8 mouse cellular contexts compared by ENCODE assay signal in genomic region chr7:44985595-44986191, GRCm38 (mm10). TPM values are rescaled to one million over a fixed set of nuclear protein-coding genes. Genes with fewer than 3 reads are reported as not detected.
DNase-seq lines count a peak whose midpoint lies in the region; ATAC-seq and TF ChIP-seq lines count a peak whose summit lies in the region.

No protein-coding gene starts in this region.

- H3K4me3 ChIP-seq in myocyte = peak overlapping the region; percentile 55
- peak overlapping the region; percentile 97 for H3K4me3 ChIP-seq in stomach, embryonic 16.5 days (replicated peaks; ENCODE audit: low read length)

- peak overlapping the region; percentile 96 for H3K27ac ChIP-seq in stomach, embryonic 16.5 days (ENCODE audit: low read length)

- no peaks in the 10 kb centered on the region for H3K27me3 ChIP-seq in myocyte (ENCODE audit: control insufficient read depth, insufficient read depth, insufficient read length)
- H3K27me3 ChIP-seq in stomach, embryonic 16.5 days (ENCODE audit: control insufficient read depth, insufficient read depth, low read length) = no peaks in the 10 kb centered on the region

- DNase-seq in 3134 (ENCODE audit: extremely low read depth, insufficient read length, low spot score) = peak; percentile 68
- DNase-seq in WW6 (ENCODE audit: low read depth, low spot score) = peak; percentile 55
- peak; percentile 89 for DNase-seq in embryo, embryonic 10 days (ENCODE audit: low spot score)
- peak; percentile 73 to 78 for DNase-seq in heart, adult 18-20 months
- DNase-seq in kidney, adult 18-20 months = peak; percentile 51
- DNase-seq in liver = peak; percentile 79

- ATAC-seq in stomach, embryonic 16.5 days (ENCODE audit: insufficient read depth, low FRiP score) = no peak; the same call in 1 of the 2 replicates

- H3K79me2 ChIP-seq in myocyte (ENCODE audit: control insufficient read depth, insufficient read depth) = peaks cover 59% of the 10 kb centered on the region

- 1% methylated on average over 44 of the region's 45 CpGs for WGBS in stomach, embryonic 16.5 days

- H3K9me3 ChIP-seq in stomach, embryonic 16.5 days (replicated peaks; ENCODE audit: control insufficient read depth, low read length) = no peaks in the 10 kb centered on the region

- peak overlapping the region; percentile 98 for H3K9ac ChIP-seq in stomach, embryonic 16.5 days (ENCODE audit: low read length)

- H3K4me2 ChIP-seq in myocyte (ENCODE audit: low read depth) = peak overlapping the region; percentile 68
- peak overlapping the region; percentile 56 for H3K4me2 ChIP-seq in stomach, embryonic 16.5 days (ENCODE audit: low read depth, low read length)

- TF ChIP-seq POLR2A in myocyte (IDR thresholded peaks at IDR 0.05; ENCODE audit: insufficient read length, low read depth) = peak; percentile 15

- peaks cover 12% of the 10 kb centered on the region for H3K36me3 ChIP-seq in myocyte (ENCODE audit: control insufficient read depth, insufficient read depth)
- H3K36me3 ChIP-seq in stomach, embryonic 16.5 days (ENCODE audit: control insufficient read depth, insufficient read depth, low read length) = peaks cover 12% of the 10 kb centered on the region; the same call in 1 of the 2 replicates

- H3ac ChIP-seq in myocyte (ENCODE audit: control insufficient read depth, insufficient read length) = peak overlapping the region; percentile 83

- peaks cover 24% of the 10 kb centered on the region for H3K4me1 ChIP-seq in stomach, embryonic 16.5 days (ENCODE audit: control insufficient read depth, insufficient read depth, low read length)

TF ChIP-seq in myocyte, 11 proteins besides CTCF, POLR2A, EP300 and RAD21:
- no peak for TF ChIP-seq TCF3 (IDR thresholded peaks at IDR 0.05; ENCODE audit: insufficient read length, low read depth)
- TF ChIP-seq CEBPB (IDR thresholded peaks at IDR 0.05; ENCODE audit: insufficient read depth, poor library complexity, severe bottlenecking) = no peak
- TF ChIP-seq MYOG (IDR thresholded peaks at IDR 0.05; ENCODE audit: control insufficient read depth in 1 of 3, insufficient read depth in 1 of 3, insufficient read length in 2 of 3, low read depth in 2 of 3) = peak in 1 of 3 experiments; percentile 1
- TF ChIP-seq MYOD1 (IDR thresholded peaks at IDR 0.05; ENCODE audit: control insufficient read depth in 1 of 3, insufficient read length in 2 of 3, low read depth in 2 of 3) = no peak
- TF ChIP-seq TCF12 (IDR thresholded peaks at IDR 0.05; ENCODE audit: insufficient read depth, poor library complexity, severe bottlenecking) = no peak
- TF ChIP-seq USF1 (IDR thresholded peaks at IDR 0.05; ENCODE audit: low read depth) = no peak
- no peak for TF ChIP-seq MAX (IDR thresholded peaks at IDR 0.05; ENCODE audit: low read depth)

RNA-seq across cellular contexts. Expression of gene Prmt1, which starts 0.7 kb away (rescaled TPM):
- total RNA-seq in heart, adult 18-20 months (2021) = 100 to 1,000 TPM in 1 of 2 experiments, 10 to 100 TPM in 1; 90.3 to 110 TPM
- polyA plus RNA-seq in myocyte (2012; fragmentation: generic; extraction: Trizol) = 729 TPM
- polyA plus RNA-seq in stomach, embryonic 16.5 days (2015; fragmentation: Nextera tagmentation; extraction: Ambion mirVana) = 302 and 324 TPM in 2 replicates

RNA-seq across cellular contexts. Expression of gene Cpt1c, which starts 11.0 kb away (rescaled TPM):
- 1 to 10 TPM; 1.8 to 2.0 TPM for total RNA-seq in heart, adult 18-20 months (2021)
- polyA plus RNA-seq in myocyte (2012; fragmentation: generic; extraction: Trizol) = 2.7 TPM
- polyA plus RNA-seq in stomach, embryonic 16.5 days (2015; fragmentation: Nextera tagmentation; extraction: Ambion mirVana) = 19.9 and 23.4 TPM in 2 replicates

RNA-seq across cellular contexts. Expression of gene Irf3, which starts 11.8 kb away (rescaled TPM):
- 10 to 100 TPM; 21.3 to 29.5 TPM for total RNA-seq in heart, adult 18-20 months (2021)
- polyA plus RNA-seq in myocyte (2012; fragmentation: generic; extraction: Trizol) = 45.1 TPM
- polyA plus RNA-seq in stomach, embryonic 16.5 days (2015; fragmentation: Nextera tagmentation; extraction: Ambion mirVana) = 96.2 and 96.4 TPM in 2 replicates

RNA-seq across cellular contexts. Expression of gene Bcl2l12, which starts 12.8 kb away (rescaled TPM):
- 1 to 10 TPM; 8.1 to 9.7 TPM for total RNA-seq in heart, adult 18-20 months (2021)
- 13.3 TPM for polyA plus RNA-seq in myocyte (2012; fragmentation: generic; extraction: Trizol)
- 43.8 and 45.8 TPM in 2 replicates for polyA plus RNA-seq in stomach, embryonic 16.5 days (2015; fragmentation: Nextera tagmentation; extraction: Ambion mirVana)

RNA-seq across cellular contexts. Expression of gene Scaf1, which starts 30.5 kb away (rescaled TPM):
- 10 to 100 TPM; 45.1 to 46.0 TPM for total RNA-seq in heart, adult 18-20 months (2021)
- polyA plus RNA-seq in myocyte (2012; fragmentation: generic; extraction: Trizol) = 56.7 TPM
- 22.9 and 24.5 TPM in 2 replicates for polyA plus RNA-seq in stomach, embryonic 16.5 days (2015; fragmentation: Nextera tagmentation; extraction: Ambion mirVana)
